Mouse (Mus musculus): Measurements from ENCODE around the gene Serpini1. TPM values are rescaled to one million over a fixed set of nuclear protein-coding genes. Genes with fewer than 3 reads are reported as not detected.

Serpini1 gene
- total and polyA plus RNA-seq, 3 experiments: 1.1 to 2.5 (median 1.2) TPM

DNA sequence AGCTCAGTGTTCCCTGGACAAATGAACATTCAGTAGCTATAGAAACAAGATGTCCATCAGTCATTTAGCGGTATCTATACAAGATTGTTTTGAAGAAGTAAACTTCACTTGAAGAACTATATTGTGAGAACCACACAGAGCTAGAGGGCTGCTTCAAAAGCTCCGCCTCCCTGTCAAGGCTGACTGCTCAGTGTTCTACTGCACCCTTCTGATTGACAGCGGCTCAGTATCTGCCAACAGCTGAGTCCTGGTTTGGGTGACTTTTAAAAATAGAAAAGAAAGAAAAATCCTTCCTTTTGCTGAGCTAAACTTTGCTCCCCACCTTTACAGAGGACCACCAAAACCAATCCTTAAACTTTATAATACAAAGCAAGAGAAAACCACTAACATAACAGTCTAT lies 14.5 kb upstream of the Serpini1 start:
- Histone ChIP-seq H3K79me2 (replicated peaks; ENCODE audit: control insufficient read depth, extremely low read depth, insufficient read depth, poor library complexity, severe bottlenecking) (peaks cover 15% of the 10 kb centered on the region), H3K27ac (ENCODE audit: insufficient read depth, low read depth) (no peak overlapping the region), H3K4me2 (ENCODE audit: insufficient read depth, low read depth, poor library complexity, severe bottlenecking) (no peak overlapping the region), H3K9ac (ENCODE audit: insufficient read depth, low read depth) (no peak overlapping the region), H3K36me3 (replicated peaks in 1 of 2; ENCODE audit: control insufficient read depth in 1 of 2, insufficient read depth in 1 of 2, low read length in 1 of 2) (peaks cover 4 to 19% of the 10 kb centered on the region in 2 experiments), H3K27me3 (replicated peaks) (no peaks in the 10 kb centered on the region), H3K4me3 (replicated peaks in 1 of 3; ENCODE audit: low read depth in 2 of 3, low read length in 2 of 3, poor library complexity in 1 of 3) (no peak overlapping the region), H3K9me3 (replicated peaks; ENCODE audit: low read length) (no peaks in the 10 kb centered on the region), H3K4me1 (ENCODE audit: control insufficient read depth in 1 of 2, insufficient read depth in 2 of 2) (peaks cover 0 to 15% of the 10 kb centered on the region in 2 experiments; a peak in 2 of 4 replicates)
- dilution Hi-C loops (cut with MboI; ENCODE audit: extremely low pct_ligation_motif_present, extremely low pct_unique_long_range_greater_than_20kb, low sequenced_read_pairs): no loop called here
- TF ChIP-seq MEF2A (IDR thresholded peaks at IDR 0.05; ENCODE audit: borderline replicate concordance, low read depth, low read length) (no peak), CHD2 (IDR thresholded peaks at IDR 0.05; ENCODE audit: low read length) (no peak), USF1 (IDR thresholded peaks at IDR 0.05; ENCODE audit: low read depth, low read length) (no peak), EP300 (IDR thresholded peaks at IDR 0.05; ENCODE audit: low read length) (no peak), IRF4 (IDR thresholded peaks at IDR 0.05; ENCODE audit: low read depth, low read length) (no peak), POLR2A (IDR thresholded peaks at IDR 0.05; ENCODE audit: low read depth, low read length) (no peak), MAX (IDR thresholded peaks at IDR 0.05; ENCODE audit: low read length) (no peak), JUND (conservative IDR thresholded peaks at IDR 0.05; ENCODE audit: low read depth, low read length) (no peak), HCFC1 (IDR thresholded peaks at IDR 0.05; ENCODE audit: low read depth, low read length) (no peak), ETS1 (conservative IDR thresholded peaks at IDR 0.05; ENCODE audit: low read depth, low read length) (no peak), UBTF (IDR thresholded peaks at IDR 0.05; ENCODE audit: low read depth, low read length) (no peak), GABPA (IDR thresholded peaks at IDR 0.05; ENCODE audit: insufficient replicate concordance, low read depth, low read length) (no peak), MAZ (IDR thresholded peaks at IDR 0.05; ENCODE audit: low read depth, low read length) (no peak)
- peak; percentile 43 for DNase-seq (ENCODE audit: extremely low read depth)
- in situ Hi-C loops (cut with MboI; ENCODE audit: low pct_ligation_motif_present, low pct_unique_long_range_greater_than_20kb, low sequenced_read_pairs): no loop called here

DNA sequence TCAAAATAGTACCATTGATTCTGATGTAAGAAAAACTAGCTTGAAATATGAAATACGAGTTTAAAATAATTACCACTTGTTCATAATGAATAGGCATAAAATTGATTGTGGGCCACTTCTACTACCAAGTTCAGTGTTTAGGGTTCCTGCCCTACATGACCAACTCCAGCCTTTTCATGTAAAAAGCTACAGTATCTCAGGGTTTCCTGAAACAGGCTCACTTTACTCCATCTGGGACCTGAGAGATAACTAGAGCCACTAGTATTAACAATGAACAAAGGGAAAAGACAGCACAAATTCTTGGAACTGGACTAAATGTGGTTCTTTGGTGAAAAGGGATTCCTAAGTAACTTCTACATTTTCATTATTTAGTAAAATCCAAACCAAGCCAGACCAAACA lies 13.1 kb upstream of the Serpini1 start:
- dilution Hi-C loops (cut with MboI; ENCODE audit: extremely low pct_ligation_motif_present, extremely low pct_unique_long_range_greater_than_20kb, low sequenced_read_pairs) (no loop called here), in situ Hi-C loops (cut with MboI; ENCODE audit: low pct_ligation_motif_present, low pct_unique_long_range_greater_than_20kb, low sequenced_read_pairs) (no loop called here)
- Histone ChIP-seq H3K4me3 (replicated peaks in 1 of 3; ENCODE audit: low read depth in 2 of 3, low read length in 2 of 3, poor library complexity in 1 of 3) (no peak overlapping the region), H3K4me2 (ENCODE audit: insufficient read depth, low read depth, poor library complexity, severe bottlenecking) (no peak overlapping the region), H3K27ac (ENCODE audit: insufficient read depth, low read depth) (no peak overlapping the region), H3K27me3 (replicated peaks) (no peaks in the 10 kb centered on the region), H3K9ac (ENCODE audit: insufficient read depth, low read depth) (no peak overlapping the region), H3K9me3 (replicated peaks; ENCODE audit: low read length) (no peaks in the 10 kb centered on the region), H3K36me3 (replicated peaks in 1 of 2; ENCODE audit: control insufficient read depth in 1 of 2, insufficient read depth in 1 of 2, low read length in 1 of 2) (peaks cover 2 to 10% of the 10 kb centered on the region in 2 experiments), H3K79me2 (replicated peaks; ENCODE audit: control insufficient read depth, extremely low read depth, insufficient read depth, poor library complexity, severe bottlenecking) (peaks cover 22% of the 10 kb centered on the region), H3K4me1 (ENCODE audit: control insufficient read depth in 1 of 2, insufficient read depth in 2 of 2) (peaks cover 0 to 15% of the 10 kb centered on the region in 2 experiments; a peak in 2 of 4 replicates)
- TF ChIP-seq JUN (IDR thresholded peaks at IDR 0.05; ENCODE audit: insufficient read depth, low read depth, low read length) (no peak), MYC (IDR thresholded peaks at IDR 0.05; ENCODE audit: low read depth, low read length) (no peak), RAD21 (IDR thresholded peaks at IDR 0.05; ENCODE audit: low read depth, low read length) (no peak), MEF2A (IDR thresholded peaks at IDR 0.05; ENCODE audit: borderline replicate concordance, low read depth, low read length) (no peak), MAX (IDR thresholded peaks at IDR 0.05; ENCODE audit: low read length) (no peak), POLR2A (IDR thresholded peaks at IDR 0.05; ENCODE audit: low read depth, low read length) (no peak), MAFK (IDR thresholded peaks at IDR 0.05; ENCODE audit: insufficient replicate concordance, low read length) (no peak), CHD1 (IDR thresholded peaks at IDR 0.05; ENCODE audit: low read depth, low read length) (no peak), EP300 (IDR thresholded peaks at IDR 0.05; ENCODE audit: low read length) (no peak), E2F4 (IDR thresholded peaks at IDR 0.05; ENCODE audit: insufficient replicate concordance, low read depth, low read length) (no peak), HCFC1 (IDR thresholded peaks at IDR 0.05; ENCODE audit: low read depth, low read length) (no peak), MXI1 (IDR thresholded peaks at IDR 0.05; ENCODE audit: low read depth, low read length) (no peak), SIN3A (IDR thresholded peaks at IDR 0.05; ENCODE audit: low read length) (no peak), ZKSCAN1 (IDR thresholded peaks at IDR 0.05; ENCODE audit: borderline replicate concordance, low read depth, low read length) (no peak), BHLHE40 (IDR thresholded peaks at IDR 0.05; ENCODE audit: low read depth, low read length) (no peak), SMC3 (IDR thresholded peaks at IDR 0.05; ENCODE audit: low read depth, low read length) (no peak)
- DNase-seq (ENCODE audit: extremely low read depth): no peak

Measured in CH12.LX (cell line).